Mouse (Mus musculus) neural tube, postnatal 0 days (tissue): ENCODE measurements around the gene Tmem88b. TPM values are rescaled to one million over a fixed set of nuclear protein-coding genes. Genes with fewer than 3 reads are reported as not detected.

Experiments
- microRNA-seq: library from miRNA; unstranded; fragments of <30 nt; microRNA quantifications from one replicate; pipeline ENCODE4, GENCODE M21; 2016
- polyA plus RNA-seq: library from polyadenylated mRNA; unstranded; fragments of >200 nt; fragmentation: Nextera tagmentation; extraction: Ambion mirVana; gene quantifications from 2 replicates; pipeline ENCODE4 v1.2.1, GENCODE M21; 2015

Tmem88b gene
- 1.4 and 2.4 TPM in 2 replicates for polyA plus RNA-seq

GRCm38 (mm10) chr4:155785819-155786218 is at the start of gene Tmem88b:
Tmem88b (minus strand) TSS chr4:155785874.

DNA sequence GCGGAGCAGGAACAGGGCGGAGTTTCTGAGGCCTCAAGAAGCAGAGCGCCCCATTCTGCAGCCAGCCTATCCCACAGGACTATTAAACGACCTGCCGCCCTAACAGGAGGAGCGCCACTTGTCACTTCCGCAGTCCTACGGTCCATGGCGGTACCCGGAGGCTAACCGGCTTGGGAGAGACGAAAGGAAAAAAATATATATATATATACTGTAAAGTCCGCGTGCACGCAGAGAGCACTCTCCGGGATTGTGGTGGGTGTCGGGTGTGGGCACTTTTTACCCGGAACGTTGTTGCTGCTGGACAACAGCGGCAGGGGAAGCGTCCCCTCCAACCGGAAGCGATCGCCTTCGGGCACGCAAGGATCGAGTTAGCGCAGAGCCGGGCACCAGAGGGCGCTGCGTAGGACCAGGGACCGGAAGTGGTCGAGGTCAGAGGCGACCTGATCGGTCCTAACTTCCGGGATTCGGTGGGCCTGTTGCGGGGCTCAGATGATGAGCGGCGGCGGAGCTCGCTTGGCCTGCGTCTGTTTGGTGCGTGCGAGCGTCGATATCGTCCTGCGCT is 45.6 kb upstream of the Tmem88b start, which contains the start of gene Aurkaip1:
Aurkaip1 (plus strand) TSS at position 68 of the 562 bp plus-strand sequence.

DNA sequence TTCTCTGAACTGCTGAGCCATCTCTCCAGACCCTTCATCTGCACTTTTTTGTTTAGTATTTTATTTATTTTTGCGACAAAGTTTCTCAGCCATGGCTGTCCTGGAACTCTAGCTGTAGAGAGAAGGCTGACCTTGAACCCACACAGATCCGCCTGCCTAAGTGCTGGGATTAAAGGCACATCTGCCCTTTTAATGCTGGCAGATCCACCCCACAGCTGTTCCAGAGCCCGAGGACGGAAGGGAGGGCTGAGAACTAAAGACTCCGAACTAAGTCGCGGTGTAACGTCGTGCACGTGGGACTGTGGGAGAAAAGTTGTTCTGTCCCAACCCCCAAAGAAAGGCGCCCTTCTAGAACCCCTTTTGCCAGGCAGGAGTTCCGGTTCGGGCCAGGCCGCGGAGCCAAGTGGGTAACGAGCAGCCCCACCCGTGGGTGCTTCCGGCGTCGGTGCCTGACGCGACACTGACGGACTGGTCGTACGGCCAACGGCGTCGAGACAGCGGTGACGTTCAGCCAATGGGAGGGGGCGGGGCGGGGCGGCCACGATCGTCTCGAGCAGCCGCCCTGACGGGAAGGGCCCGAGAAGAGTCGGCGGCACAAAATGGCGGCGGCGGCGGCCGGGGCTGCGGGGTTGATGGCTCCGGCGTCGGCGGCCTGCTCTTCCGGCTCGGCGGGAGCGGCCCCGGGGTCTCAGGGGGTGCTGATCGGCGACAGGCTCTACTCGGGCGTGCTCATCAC is 26.4 kb upstream of the Tmem88b start, which contains the start of gene Ccnl2:
Ccnl2 (plus strand) TSS at position 561 of the 736 bp plus-strand sequence.

GRCm38 (mm10) chr4:155802741-155803339 is 17.2 kb upstream of the Tmem88b start, which contains the start of gene Mrpl20:
Mrpl20 (plus strand) TSS chr4:155802878.

DNA sequence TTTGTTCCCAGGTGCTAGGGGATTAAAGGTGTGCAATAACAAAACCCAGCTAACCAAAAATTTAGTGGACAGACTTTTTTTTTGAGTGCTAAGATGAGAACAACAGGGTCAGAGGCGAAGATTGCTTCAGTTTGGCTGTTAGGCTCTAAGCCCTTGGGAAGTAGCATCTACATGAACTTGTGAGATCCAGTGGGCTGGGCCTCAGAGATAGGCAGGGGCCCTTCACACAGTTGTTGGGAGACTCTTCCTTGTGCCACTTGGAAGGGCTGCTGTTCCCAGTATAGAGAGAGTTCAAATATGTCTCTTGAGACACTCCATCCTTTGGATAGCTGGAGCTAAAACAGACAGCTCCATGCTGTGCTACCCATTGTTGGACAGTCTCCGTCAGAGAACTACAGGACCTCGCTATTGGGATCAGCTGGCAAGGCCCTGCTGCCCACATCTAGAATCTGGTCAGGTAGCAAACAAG is 4.4 kb upstream of the Tmem88b start, which contains the start of gene Ankrd65:
Ankrd65 (plus strand) TSS at position 419 of the 469 bp plus-strand sequence.

DNA sequence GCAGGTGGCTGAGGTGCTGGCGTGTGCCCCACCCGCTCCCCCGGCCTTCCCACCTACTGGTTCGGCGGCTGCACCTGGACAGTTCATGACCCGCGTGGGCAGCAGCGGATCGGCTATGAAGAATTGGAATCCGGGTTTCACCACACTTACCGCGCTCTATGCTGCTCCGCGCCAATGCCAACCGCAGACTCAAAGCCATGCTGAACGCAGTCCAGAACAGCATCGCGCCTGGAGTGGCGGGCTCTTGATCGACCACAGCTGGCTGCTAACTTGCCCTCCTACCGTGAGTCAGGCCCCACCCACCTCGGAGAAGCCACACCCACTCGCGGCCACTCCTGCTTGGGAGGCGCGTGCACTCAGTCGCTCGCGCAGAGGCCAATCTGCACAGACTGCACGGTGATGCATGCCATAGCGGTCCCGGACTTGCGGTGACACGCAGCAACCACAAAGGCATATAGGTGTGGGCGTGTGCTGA is 11.4 kb downstream of the Tmem88b start, which contains the start of gene Vwa1:
Vwa1 (minus strand) TSS at position 419 of the 475 bp plus-strand sequence.

DNA sequence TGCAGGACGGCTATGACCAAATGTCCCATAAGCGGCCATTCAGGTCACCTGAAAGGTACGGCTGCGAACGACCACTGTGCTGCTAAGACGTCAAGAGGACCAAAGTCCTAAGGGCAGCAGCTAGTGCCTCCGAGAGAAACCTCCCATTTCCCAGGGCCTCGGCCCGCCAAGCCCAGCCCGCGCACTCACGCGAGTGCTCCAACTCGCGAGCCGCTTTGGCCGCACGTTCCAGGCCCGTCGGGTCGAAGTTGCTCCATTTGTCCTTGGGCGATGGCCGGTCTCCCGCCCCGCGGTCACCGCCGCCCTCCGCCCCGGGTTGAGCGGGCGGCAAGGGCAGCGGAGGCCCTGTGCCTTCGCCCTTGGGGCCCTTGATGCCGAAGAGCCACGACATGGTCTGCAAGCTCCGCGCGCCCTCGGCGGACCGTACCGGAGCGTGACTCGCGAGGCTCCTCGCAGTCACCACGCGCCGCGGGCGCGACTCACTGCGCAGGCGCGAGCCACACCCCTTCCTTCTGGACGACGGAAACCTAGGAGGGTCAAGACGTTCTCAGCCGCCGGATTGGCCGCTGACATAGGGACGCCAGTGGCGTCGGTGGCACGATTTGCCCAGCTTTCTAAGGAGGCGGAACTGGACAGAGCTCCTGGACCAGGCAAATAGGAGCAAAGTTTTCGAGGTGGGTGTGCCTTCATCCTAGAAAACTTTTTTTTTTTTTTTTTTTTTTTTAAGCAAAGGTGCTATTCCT is 24.9 kb downstream of the Tmem88b start, which contains the start of gene Atad3a:
Atad3a (minus strand) TSS at position 481 of the 743 bp plus-strand sequence.

GRCm38 (mm10) chr4:155734350-155734941 is 51.2 kb downstream of the Tmem88b start, which contains the start of gene Tmem240:
Tmem240 (plus strand) TSS chr4:155734800.

Small RNA genes within 50 kb of the gene (microRNA-seq; reads per million reads assigned to microRNA genes)
- gene Gm27743 = not detected

Other genes with a start within 250 kb of the Tmem88b start
- 56.6 and 58.5 TPM in 2 replicates for gene Nadk, start 223.5 kb downstream of the Tmem88b start, polyA plus RNA-seq
- 11.4 and 12.9 TPM in 2 replicates for gene Slc35e2, start 184.5 kb downstream of the Tmem88b start, polyA plus RNA-seq
- 58.3 and 62.0 TPM in 2 replicates for gene Cdk11b, start 161.0 kb downstream of the Tmem88b start, polyA plus RNA-seq
- not detected in 2 replicates for gene Gm10563, start 140.5 kb downstream of the Tmem88b start, polyA plus RNA-seq
- gene Mmp23, start 132.5 kb downstream of the Tmem88b start, polyA plus RNA-seq = 14.1 and 17.6 TPM in 2 replicates
- 47.2 and 56.0 TPM in 2 replicates for gene Mib2, start 116.7 kb downstream of the Tmem88b start, polyA plus RNA-seq
- gene Fndc10, start 91.5 kb downstream of the Tmem88b start, polyA plus RNA-seq = 35.0 and 37.4 TPM in 2 replicates
- gene Ssu72, start 81.1 kb downstream of the Tmem88b start, polyA plus RNA-seq = 168 and 177 TPM in 2 replicates
- 44.7 and 52.1 TPM in 2 replicates for gene Tmem240, start 51.1 kb downstream of the Tmem88b start, polyA plus RNA-seq
- gene Atad3a, start 24.8 kb downstream of the Tmem88b start, polyA plus RNA-seq = 68.6 and 78.0 TPM in 2 replicates
- gene Vwa1, start 11.2 kb downstream of the Tmem88b start, polyA plus RNA-seq = 32.3 and 34.3 TPM in 2 replicates
- not detected in 2 replicates for gene Ankrd65, start 4.6 kb upstream of the Tmem88b start, polyA plus RNA-seq
- gene Mrpl20, start 17.0 kb upstream of the Tmem88b start, polyA plus RNA-seq = 309 and 322 TPM in 2 replicates
- gene Ccnl2, start 26.6 kb upstream of the Tmem88b start, polyA plus RNA-seq = 81.5 and 90.5 TPM in 2 replicates
- 162 and 166 TPM in 2 replicates for gene Aurkaip1, start 45.4 kb upstream of the Tmem88b start, polyA plus RNA-seq
- gene Mxra8, start 53.8 kb upstream of the Tmem88b start, polyA plus RNA-seq = 42.9 and 43.1 TPM in 2 replicates
- gene Dvl1, start 61.5 kb upstream of the Tmem88b start, polyA plus RNA-seq = 30.4 and 32.0 TPM in 2 replicates
- gene Tas1r3, start 77.5 kb upstream of the Tmem88b start, polyA plus RNA-seq = 0.21 and 0.23 TPM in 2 replicates
- 26.1 and 30.4 TPM in 2 replicates for gene Cptp, start 83.6 kb upstream of the Tmem88b start, polyA plus RNA-seq
- 45.7 and 52.0 TPM in 2 replicates for gene Ints11, start 83.7 kb upstream of the Tmem88b start, polyA plus RNA-seq
- gene Pusl1, start 105.9 kb upstream of the Tmem88b start, polyA plus RNA-seq = 59.1 and 69.2 TPM in 2 replicates
- gene Acap3, start 105.9 kb upstream of the Tmem88b start, polyA plus RNA-seq = 41.3 and 47.0 TPM in 2 replicates
- 98.7 and 119 TPM in 2 replicates for gene Ube2j2, start 158.0 kb upstream of the Tmem88b start, polyA plus RNA-seq
- gene C1qtnf12, start 176.4 kb upstream of the Tmem88b start, polyA plus RNA-seq = 25.2 and 29.4 TPM in 2 replicates
- 30.0 and 31.9 TPM in 2 replicates for gene B3galt6, start 206.8 kb upstream of the Tmem88b start, polyA plus RNA-seq
- gene Sdf4, start 207.0 kb upstream of the Tmem88b start, polyA plus RNA-seq = 119 and 121 TPM in 2 replicates
- 0.34 TPM in 1 of 2 replicates, not detected in the other for gene Tnfrsf4, start 228.0 kb upstream of the Tmem88b start, polyA plus RNA-seq
- gene Tnfrsf18, start 240.3 kb upstream of the Tmem88b start, polyA plus RNA-seq = 1.3 TPM in 2 replicates